In the genomic region with DNA sequence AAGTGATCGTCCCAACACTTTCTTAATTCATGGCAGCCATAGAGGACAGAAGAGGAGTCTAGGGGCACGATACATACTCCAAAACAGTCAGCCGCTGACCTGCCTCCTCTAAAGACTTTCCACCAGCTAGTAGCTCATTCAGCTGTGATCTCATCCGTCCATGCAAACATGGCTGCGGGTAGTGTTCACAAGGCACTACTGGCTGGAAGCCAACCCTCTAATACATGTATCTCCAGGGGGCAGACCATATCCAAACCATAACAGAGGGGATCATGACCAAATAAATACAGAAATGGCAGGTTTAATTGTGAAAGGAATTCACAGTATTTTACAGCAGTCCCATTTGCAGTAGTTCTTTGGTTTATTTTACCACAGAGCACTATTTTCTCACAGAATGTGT, we compare ENCODE assay signal across 21 mouse cellular contexts.
DNase-seq lines count a peak whose midpoint lies in the region; ATAC-seq and TF ChIP-seq lines count a peak whose summit lies in the region.
"Had no signal": no experiment of that assay in that cellular context is flagged by ENCODE, and none has a peak within 500 bp of the region (broad histone marks: within the 10 kb centered on the region; RNA-seq: fewer than 3 reads in every experiment).

No protein-coding gene starts in this region.

- no peaks in the 10 kb centered on the region for H3K36me3 ChIP-seq in embryonic facial prominence, embryonic 12.5 days
- no peaks in the 10 kb centered on the region for H3K36me3 ChIP-seq in embryonic facial prominence, embryonic 10.5 days (replicated peaks)
- no peaks in the 10 kb centered on the region for H3K36me3 ChIP-seq in lung, embryonic 15.5 days
- no peaks in the 10 kb centered on the region for H3K36me3 ChIP-seq in lung, postnatal 0 days (ENCODE audit: insufficient read depth, low read length)
- H3K36me3 ChIP-seq: embryonic facial prominence, embryonic 13.5 days; heart, embryonic 15.5 days; hindbrain, embryonic 15.5 days; liver, embryonic 13.5 days had no signal

- no peak overlapping the region for H3K4me3 ChIP-seq in embryonic facial prominence, embryonic 12.5 days
- no peak overlapping the region for H3K4me3 ChIP-seq in embryonic facial prominence, embryonic 10.5 days
- H3K4me3 ChIP-seq in lung, embryonic 15.5 days, result no peak overlapping the region
- H3K4me3 ChIP-seq in lung, postnatal 0 days (ENCODE audit: low read depth, low read length), result no peak overlapping the region
- H3K4me3 ChIP-seq: embryonic facial prominence, embryonic 13.5 days; forebrain, embryonic 13.5 days; heart, embryonic 15.5 days; hindbrain, embryonic 15.5 days; liver, embryonic 13.5 days had no signal

- DNase-seq in embryonic facial prominence, embryonic 10.5 days (ENCODE audit: low spot score), result no peak
- no peak for DNase-seq in lung, postnatal 0 days (ENCODE audit: low spot score)
- DNase-seq in brain, embryonic 14.5 days (ENCODE audit: low read depth), result peak; percentile 63
- no peak for DNase-seq in adrenal gland, adult 2 months
- DNase-seq: B cell, adult 2 months; cerebellum, adult 9-10 months; kidney, adult 18-20 months; kidney, postnatal 25 days; layer of hippocampus, adult 9-11 months; liver, embryonic 13.5 days; lung, postnatal 36 days; right cerebral cortex, postnatal 14 days; thymus, postnatal 4 days had no signal

- ATAC-seq in embryonic facial prominence, embryonic 12.5 days (ENCODE audit: insufficient number of reproducible peaks, insufficient read depth, low FRiP score, low TSS enrichment), result no peak
- peak; percentile 46 for ATAC-seq in lung, embryonic 15.5 days (ENCODE audit: borderline replicate concordance, extremely low read depth, low FRiP score, low TSS enrichment)
- ATAC-seq in lung, postnatal 0 days, result no peak
- ATAC-seq in megakaryocyte, adult 5-6 weeks (ENCODE audit: poor library complexity, severe bottlenecking), result 0 out of 2 replicates have a peak, but pooled peaks have one; percentile 12
- ATAC-seq: forebrain, embryonic 13.5 days had no signal

- no peak overlapping the region for H3K9ac ChIP-seq in embryonic facial prominence, embryonic 12.5 days
- H3K9ac ChIP-seq in lung, embryonic 15.5 days, result no peak overlapping the region
- H3K9ac ChIP-seq in lung, postnatal 0 days (replicated peaks; ENCODE audit: low read depth), result no peak overlapping the region
- H3K9ac ChIP-seq: embryonic facial prominence, embryonic 13.5 days; forebrain, embryonic 13.5 days; heart, embryonic 15.5 days; hindbrain, embryonic 15.5 days; liver, embryonic 13.5 days had no signal

- 0 out of 2 replicates have a peak overlapping the region, but pooled peaks have one; percentile 11 for H3K27ac ChIP-seq in embryonic facial prominence, embryonic 12.5 days
- H3K27ac ChIP-seq in embryonic facial prominence, embryonic 10.5 days (replicated peaks), result no peak overlapping the region
- no peak overlapping the region for H3K27ac ChIP-seq in lung, embryonic 15.5 days
- H3K27ac ChIP-seq in lung, postnatal 0 days (ENCODE audit: low read length), result no peak overlapping the region
- H3K27ac ChIP-seq: embryonic facial prominence, embryonic 13.5 days; forebrain, embryonic 13.5 days; heart, embryonic 15.5 days; hindbrain, embryonic 15.5 days; liver, embryonic 13.5 days; stomach, postnatal 0 days had no signal

- H3K27me3 ChIP-seq in embryonic facial prominence, embryonic 12.5 days, result no peaks in the 10 kb centered on the region
- H3K27me3 ChIP-seq in embryonic facial prominence, embryonic 10.5 days (replicated peaks; ENCODE audit: low read depth, poor library complexity, severe bottlenecking), result no peaks in the 10 kb centered on the region
- H3K27me3 ChIP-seq in lung, embryonic 15.5 days, result no peaks in the 10 kb centered on the region
- H3K27me3 ChIP-seq in lung, postnatal 0 days (replicated peaks; ENCODE audit: insufficient read depth, low read length), result no peaks in the 10 kb centered on the region
- H3K27me3 ChIP-seq: embryonic facial prominence, embryonic 13.5 days; forebrain, embryonic 13.5 days; heart, embryonic 15.5 days; hindbrain, embryonic 15.5 days; liver, embryonic 13.5 days had no signal

- 0 out of 2 replicates have a peak, but pooled peaks cover 3% of the 10 kb centered on the region for H3K4me1 ChIP-seq in embryonic facial prominence, embryonic 12.5 days
- H3K4me1 ChIP-seq in embryonic facial prominence, embryonic 10.5 days, result no peaks in the 10 kb centered on the region
- H3K4me1 ChIP-seq in lung, embryonic 15.5 days, result peaks cover 35% of the 10 kb centered on the region
- H3K4me1 ChIP-seq in lung, postnatal 0 days (ENCODE audit: insufficient read depth, low read depth, low read length), result no peaks in the 10 kb centered on the region; the same call in 1 of the 2 replicates
- H3K4me1 ChIP-seq: forebrain, embryonic 13.5 days; heart, embryonic 15.5 days; hindbrain, embryonic 15.5 days; liver, embryonic 13.5 days had no signal

- TF ChIP-seq POLR2A in brain, embryonic 14.5 days (IDR thresholded peaks at IDR 0.05; ENCODE audit: borderline replicate concordance, extremely low read depth, insufficient read depth, insufficient read length, poor library complexity, severe bottlenecking), result no peak

- no peaks in the 10 kb centered on the region for H3K9me3 ChIP-seq in embryonic facial prominence, embryonic 12.5 days
- H3K9me3 ChIP-seq in embryonic facial prominence, embryonic 10.5 days, result no peaks in the 10 kb centered on the region
- no peaks in the 10 kb centered on the region for H3K9me3 ChIP-seq in lung, embryonic 15.5 days
- no peaks in the 10 kb centered on the region for H3K9me3 ChIP-seq in lung, postnatal 0 days (ENCODE audit: low read length)
- H3K9me3 ChIP-seq: embryonic facial prominence, embryonic 13.5 days; forebrain, embryonic 13.5 days; heart, embryonic 15.5 days; hindbrain, embryonic 15.5 days; liver, embryonic 13.5 days had no signal

- no peak for TF ChIP-seq CTCF in lung, postnatal 0 days (IDR thresholded peaks at IDR 0.05)
- no peak for TF ChIP-seq CTCF in brain, embryonic 14.5 days (IDR thresholded peaks at IDR 0.05; ENCODE audit: borderline replicate concordance, extremely low read depth, insufficient read depth, insufficient read length)

- no peak for TF ChIP-seq EP300 in lung, postnatal 0 days (IDR thresholded peaks at IDR 0.05)

- WGBS in embryonic facial prominence, embryonic 12.5 days, result 59% methylated on average over 5 of the region's 5 CpGs
- 89% methylated on average over 5 of the region's 5 CpGs for WGBS in embryonic facial prominence, embryonic 10.5 days
- 44% methylated on average over 5 of the region's 5 CpGs for WGBS in lung, embryonic 15.5 days
- 54% methylated on average over 5 of the region's 5 CpGs for WGBS in lung, postnatal 0 days

- H3K4me2 ChIP-seq in embryonic facial prominence, embryonic 12.5 days (replicated peaks), result no peak overlapping the region
- H3K4me2 ChIP-seq in lung, embryonic 15.5 days, result no peak overlapping the region
- H3K4me2 ChIP-seq in lung, postnatal 0 days (replicated peaks; ENCODE audit: low read depth, low read length), result no peak overlapping the region
- H3K4me2 ChIP-seq: embryonic facial prominence, embryonic 13.5 days; forebrain, embryonic 13.5 days; heart, embryonic 15.5 days; hindbrain, embryonic 15.5 days; liver, embryonic 13.5 days had no signal

Comparison
In these comparisons a context has a peak if more than half of its experiments do, and no peak if none do; other contexts are left out.
1. ATAC-seq: peak in lung, embryonic 15.5 days (single experiment) and megakaryocyte, adult 5-6 weeks (single experiment); none in embryonic facial prominence, embryonic 12.5 days (single experiment) and lung, postnatal 0 days (single experiment).